Mouse (Mus musculus): ENCODE data around the gene Lcp1.
A peak's percentile ranks its signal among the peaks of the same experiment; 100 is the strongest.
"Not testable (repeated sequence)": the region's sequence is repeated elsewhere in the genome, so short reads cannot be mapped to it uniquely, and the experiment has no call there.

Gene Lcp1

GRCm38 (mm10) chr14:75130501-75131318, at the start of gene Lcp1, which contains the start of gene Lrrc63:
Gene Lcp1, plus strand, starts transcription at chr14:75131101.
Gene Lrrc63, minus strand, starts transcription at chr14:75130881.
- DNase-seq (ENCODE audit: low spot score in 2 of 2): peak; percentile 24 to 42

- DNase-seq (ENCODE audit: low spot score in 2 of 2): no peak
These were observed 27.9 kb upstream of the Lcp1 start for GRCm38 (mm10) chr14:75102956-75103355.

GRCm38 (mm10) chr14:75121658-75122057, 9.2 kb upstream of the Lcp1 start:
- DNase-seq (ENCODE audit: low spot score in 2 of 2): no peak

GRCm38 (mm10) chr14:75131324-75131935, 529 bp downstream of the Lcp1 start:
- DNase-seq (ENCODE audit: low spot score in 2 of 2): peak in 1 of 2 experiments; percentile 17

- DNase-seq (ENCODE audit: low spot score in 2 of 2): no peak
These were observed 5.4 kb downstream of the Lcp1 start for GRCm38 (mm10) chr14:75136119-75136966.

GRCm38 (mm10) chr14:75138503-75138902, 7.6 kb downstream of the Lcp1 start:
- no peak for DNase-seq (ENCODE audit: low spot score in 2 of 2)

GRCm38 (mm10) chr14:75139225-75139624, 8.3 kb downstream of the Lcp1 start:
- DNase-seq (ENCODE audit: low spot score in 2 of 2): no peak

- not testable (repeated sequence) for DNase-seq (ENCODE audit: low spot score in 2 of 2)
These were observed 16.8 kb downstream of the Lcp1 start for GRCm38 (mm10) chr14:75147706-75148105.

GRCm38 (mm10) chr14:75148229-75148628, 17.3 kb downstream of the Lcp1 start:
- DNase-seq (ENCODE audit: low spot score in 2 of 2): peak; percentile 34 to 50

GRCm38 (mm10) chr14:75150653-75151052, 19.8 kb downstream of the Lcp1 start:
- no peak for DNase-seq (ENCODE audit: low spot score in 2 of 2)

- DNase-seq (ENCODE audit: low spot score in 2 of 2): no peak
These were observed 20.2 kb downstream of the Lcp1 start for GRCm38 (mm10) chr14:75151146-75151545.

GRCm38 (mm10) chr14:75154481-75154880, 23.6 kb downstream of the Lcp1 start:
- no peak for DNase-seq (ENCODE audit: low spot score in 2 of 2)

GRCm38 (mm10) chr14:75159375-75159774, 28.5 kb downstream of the Lcp1 start:
- DNase-seq (ENCODE audit: low spot score in 2 of 2): no peak

GRCm38 (mm10) chr14:75163866-75164265, 33.0 kb downstream of the Lcp1 start:
- no peak for DNase-seq (ENCODE audit: low spot score in 2 of 2)

- no peak for DNase-seq (ENCODE audit: low spot score in 2 of 2)
These were observed 33.4 kb downstream of the Lcp1 start for GRCm38 (mm10) chr14:75164345-75164744.

- DNase-seq (ENCODE audit: low spot score in 2 of 2): no peak
These were observed 34.8 kb downstream of the Lcp1 start for GRCm38 (mm10) chr14:75165574-75166131.

- no peak for DNase-seq (ENCODE audit: low spot score in 2 of 2)
These were observed 37.6 kb downstream of the Lcp1 start for GRCm38 (mm10) chr14:75168501-75168900.

GRCm38 (mm10) chr14:75170546-75170945, 39.6 kb downstream of the Lcp1 start:
- no peak for DNase-seq (ENCODE audit: low spot score in 2 of 2)

- DNase-seq (ENCODE audit: low spot score in 2 of 2): no peak
These were observed 43.4 kb downstream of the Lcp1 start for GRCm38 (mm10) chr14:75174296-75174695.

GRCm38 (mm10) chr14:75174731-75175555, 44.0 kb downstream of the Lcp1 start:
- no peak for DNase-seq (ENCODE audit: low spot score in 2 of 2)

- no peak for DNase-seq (ENCODE audit: low spot score in 2 of 2)
These were observed 44.9 kb downstream of the Lcp1 start for GRCm38 (mm10) chr14:75175781-75176180.

All from right cerebral cortex, adult 2 months (tissue).